Mouse (Mus musculus): ENCODE measurements around the gene Asb16. TPM values are rescaled to one million over a fixed set of nuclear protein-coding genes. Genes with fewer than 3 reads are reported as not detected.

Asb16 gene
- total and polyA plus RNA-seq, 3 experiments, result 0.74 to 1.1 (median 0.89) TPM

- Histone ChIP-seq H3K9ac (ENCODE audit: low read depth, low read length) (no peak overlapping the region), H3K4me3 (no peak overlapping the region), H3K27me3 (ENCODE audit: control insufficient read depth, insufficient read depth, low read length) (no peaks in the 10 kb centered on the region), H3K4me1 (ENCODE audit: control insufficient read depth, insufficient read depth, low read length) (peaks cover 5% of the 10 kb centered on the region; the same call in 1 of the 2 replicates), H3K27ac (no peak overlapping the region), H3K36me3 (ENCODE audit: control insufficient read depth, insufficient read depth, low read length) (no peaks in the 10 kb centered on the region; the same call in 1 of the 2 replicates), H3K79me2 (replicated peaks; ENCODE audit: control insufficient read depth, insufficient read depth, low read length) (no peaks in the 10 kb centered on the region)
- TF ChIP-seq CTCF (IDR thresholded peaks at IDR 0.05), result no peak
- no peak for TF ChIP-seq EP300 (IDR thresholded peaks at IDR 0.05; ENCODE audit: insufficient read depth, low read depth, low read length)
- whole genome bisulfite sequencing, result 50% methylated on average over 38 of the region's 38 CpGs
- peak in 1 of 2 experiments; percentile 29 for DNase-seq
- intact Hi-C loops (cut with DNase I), result no loop called here
Observed at GRCm38 (mm10) chr11:102310768-102311695, 42.5 kb downstream of the Asb16 start.

- intact Hi-C loops (cut with DNase I), result no loop called here
- H3K9ac ChIP-seq (ENCODE audit: low read depth, low read length), result no peak overlapping the region
Observed at GRCm38 (mm10) chr11:102311966-102312365, 43.4 kb downstream of the Asb16 start.

GRCm38 (mm10) chr11:102312586-102312985 lies 44.0 kb downstream of the Asb16 start:
- Histone ChIP-seq H3K27me3 (ENCODE audit: control insufficient read depth, insufficient read depth, low read length) (no peaks in the 10 kb centered on the region), H3K36me3 (ENCODE audit: control insufficient read depth, insufficient read depth, low read length) (no peaks in the 10 kb centered on the region; the same call in 1 of the 2 replicates), H3K4me3 (no peak overlapping the region), H3K4me1 (ENCODE audit: control insufficient read depth, insufficient read depth, low read length) (peaks cover 5% of the 10 kb centered on the region; the same call in 1 of the 2 replicates), H3K27ac (no peak overlapping the region), H3K79me2 (replicated peaks; ENCODE audit: control insufficient read depth, insufficient read depth, low read length) (no peaks in the 10 kb centered on the region), H3K9ac (ENCODE audit: low read depth, low read length) (no peak overlapping the region)
- 87% methylated on average over 6 of the region's 6 CpGs for WGBS
- intact Hi-C loops (cut with DNase I), result no loop called here
- TF ChIP-seq CTCF (IDR thresholded peaks at IDR 0.05) (no peak), POLR2A (IDR thresholded peaks at IDR 0.05; ENCODE audit: insufficient read depth, low read depth, low read length) (no peak), EP300 (IDR thresholded peaks at IDR 0.05; ENCODE audit: insufficient read depth, low read depth, low read length) (no peak)
- no peak for DNase-seq

More at GRCm38 (mm10) chr11:102311966-102312365, 43.4 kb downstream of the Asb16 start:
- DNase-seq, result no peak
- Histone ChIP-seq H3K4me3 (no peak overlapping the region), H3K4me1 (ENCODE audit: control insufficient read depth, insufficient read depth, low read length) (peaks cover 5% of the 10 kb centered on the region; the same call in 1 of the 2 replicates), H3K36me3 (ENCODE audit: control insufficient read depth, insufficient read depth, low read length) (no peaks in the 10 kb centered on the region; the same call in 1 of the 2 replicates), H3K27ac (no peak overlapping the region), H3K27me3 (ENCODE audit: control insufficient read depth, insufficient read depth, low read length) (no peaks in the 10 kb centered on the region), H3K79me2 (replicated peaks; ENCODE audit: control insufficient read depth, insufficient read depth, low read length) (no peaks in the 10 kb centered on the region)
- TF ChIP-seq EP300 (IDR thresholded peaks at IDR 0.05; ENCODE audit: insufficient read depth, low read depth, low read length) (no peak), POLR2A (IDR thresholded peaks at IDR 0.05; ENCODE audit: insufficient read depth, low read depth, low read length) (no peak), CTCF (IDR thresholded peaks at IDR 0.05) (no peak)
- 95% methylated on average over 4 of the region's 4 CpGs for WGBS

DNA sequence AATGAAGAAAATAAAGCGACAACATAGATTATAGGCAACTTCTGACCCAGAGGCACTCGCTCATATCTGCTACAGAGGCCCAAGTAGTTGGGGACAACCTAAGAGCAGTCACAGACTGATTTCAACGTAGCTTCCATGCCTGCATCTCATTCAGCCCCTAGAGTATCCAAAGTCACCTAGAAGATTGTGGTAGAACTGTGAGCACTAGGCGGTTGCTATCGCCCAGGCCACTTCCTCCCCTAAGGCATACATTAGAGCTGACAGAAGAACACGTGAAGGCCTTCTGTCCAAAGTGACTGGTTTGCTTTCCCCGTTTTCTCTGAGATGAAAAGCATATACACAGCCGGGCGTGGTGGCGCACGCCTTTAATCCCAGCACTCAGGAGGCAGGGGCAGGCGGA lies 45.8 kb downstream of the Asb16 start:
- Histone ChIP-seq H3K4me1 (ENCODE audit: control insufficient read depth, insufficient read depth, low read length) (peaks cover 5% of the 10 kb centered on the region; the same call in 1 of the 2 replicates), H3K79me2 (replicated peaks; ENCODE audit: control insufficient read depth, insufficient read depth, low read length) (no peaks in the 10 kb centered on the region), H3K27me3 (ENCODE audit: control insufficient read depth, insufficient read depth, low read length) (no peaks in the 10 kb centered on the region), H3K4me3 (no peak overlapping the region), H3K27ac (no peak overlapping the region), H3K9ac (ENCODE audit: low read depth, low read length) (no peak overlapping the region), H3K36me3 (ENCODE audit: control insufficient read depth, insufficient read depth, low read length) (no peaks in the 10 kb centered on the region; the same call in 1 of the 2 replicates)
- no peak for DNase-seq
- 91% methylated on average over 12 of the region's 12 CpGs for WGBS
- intact Hi-C loops (cut with DNase I), result no loop called here
- TF ChIP-seq POLR2A (IDR thresholded peaks at IDR 0.05; ENCODE audit: insufficient read depth, low read depth, low read length), result no peak
- no peak for TF ChIP-seq EP300 (IDR thresholded peaks at IDR 0.05; ENCODE audit: insufficient read depth, low read depth, low read length)
- no peak for TF ChIP-seq CTCF (IDR thresholded peaks at IDR 0.05)

- peak overlapping the region; percentile 98 for H3K27ac ChIP-seq
- 21% methylated on average over 14 of the region's 14 CpGs for WGBS
- peak overlapping the region; percentile 34 for H3K9ac ChIP-seq (ENCODE audit: low read depth, low read length)
- peak overlapping the region; percentile 99 for H3K4me3 ChIP-seq
- H3K27me3 ChIP-seq (ENCODE audit: control insufficient read depth, insufficient read depth, low read length), result no peaks in the 10 kb centered on the region
- no peaks in the 10 kb centered on the region for H3K79me2 ChIP-seq (replicated peaks; ENCODE audit: control insufficient read depth, insufficient read depth, low read length)
- TF ChIP-seq CTCF (IDR thresholded peaks at IDR 0.05) (no peak), POLR2A (IDR thresholded peaks at IDR 0.05; ENCODE audit: insufficient read depth, low read depth, low read length) (no peak), EP300 (IDR thresholded peaks at IDR 0.05; ENCODE audit: insufficient read depth, low read depth, low read length) (no peak)
- intact Hi-C loops (cut with DNase I), result loop anchor here (1.0 to 2.0 kb wide), 2 partner anchors 19 to 91 kb away; partner anchors contain the start of genes Atxn7l3 and Slc25a39
- no peaks in the 10 kb centered on the region; the same call in 1 of the 2 replicates for H3K36me3 ChIP-seq (ENCODE audit: control insufficient read depth, insufficient read depth, low read length)
- peaks cover 3% of the 10 kb centered on the region; the same call in 1 of the 2 replicates for H3K4me1 ChIP-seq (ENCODE audit: control insufficient read depth, insufficient read depth, low read length)
- peak in 1 of 2 experiments; percentile 21 for DNase-seq
Observed at GRCm38 (mm10) chr11:102315690-102316571, 47.4 kb downstream of the Asb16 start.

Measured in heart, adult 2 months (tissue).